Mouse (Mus musculus) spleen, adult 12 weeks (tissue): ENCODE results near the gene Rin2.

Experiments
- DNase-seq: peaks from one replicate; pipeline ENCODE4 v3.0.0; 2022; ENCODE audit warnings: low spot score

The Rin2 gene

GRCm38 (mm10) chr2:145675142-145675755 is at the start of gene Rin2:
Gene Rin2, plus strand, starts transcription at chr2:145675215.
- no peak for DNase-seq

- no peak for DNase-seq
These were observed 43.8 kb upstream of the Rin2 start for GRCm38 (mm10) chr2:145631123-145631798.

- no peak for DNase-seq
These were observed 43.2 kb upstream of the Rin2 start for GRCm38 (mm10) chr2:145631799-145632174.

- DNase-seq: no peak
These were observed 41.2 kb upstream of the Rin2 start for GRCm38 (mm10) chr2:145633811-145634210.

GRCm38 (mm10) chr2:145640255-145640984 is 34.6 kb upstream of the Rin2 start:
- DNase-seq: no peak

GRCm38 (mm10) chr2:145655373-145655960 is 19.5 kb upstream of the Rin2 start:
- no peak for DNase-seq

GRCm38 (mm10) chr2:145656121-145656520 is 18.9 kb upstream of the Rin2 start:
- DNase-seq: no peak

- no peak for DNase-seq
These were observed 18.3 kb upstream of the Rin2 start for GRCm38 (mm10) chr2:145656716-145657115.

- DNase-seq: no peak
These were observed 13.8 kb upstream of the Rin2 start for GRCm38 (mm10) chr2:145661242-145661641.

- DNase-seq: no peak
These were observed 11.1 kb upstream of the Rin2 start for GRCm38 (mm10) chr2:145663899-145664298.

- no peak for DNase-seq
These were observed 10.7 kb upstream of the Rin2 start for GRCm38 (mm10) chr2:145664311-145664710.

- no peak for DNase-seq
These were observed 6.9 kb upstream of the Rin2 start for GRCm38 (mm10) chr2:145668135-145668534.

GRCm38 (mm10) chr2:145670131-145670530 is 4.9 kb upstream of the Rin2 start:
- no peak for DNase-seq

- no peak for DNase-seq
These were observed 396 bp upstream of the Rin2 start for GRCm38 (mm10) chr2:145674496-145675141.

- DNase-seq: no peak
These were observed 935 bp downstream of the Rin2 start for GRCm38 (mm10) chr2:145675756-145676543.

GRCm38 (mm10) chr2:145676544-145676925 is 1.5 kb downstream of the Rin2 start:
- no peak for DNase-seq

- DNase-seq: no peak
These were observed 1.9 kb downstream of the Rin2 start for GRCm38 (mm10) chr2:145676936-145677335.

- DNase-seq: no peak
These were observed 5.1 kb downstream of the Rin2 start for GRCm38 (mm10) chr2:145680141-145680540.

GRCm38 (mm10) chr2:145680762-145681161 is 5.7 kb downstream of the Rin2 start:
- DNase-seq: no peak

- DNase-seq: no peak
These were observed 6.6 kb downstream of the Rin2 start for GRCm38 (mm10) chr2:145681626-145682025.

- no peak for DNase-seq
These were observed 7.9 kb downstream of the Rin2 start for GRCm38 (mm10) chr2:145682924-145683323.

GRCm38 (mm10) chr2:145683536-145683935 is 8.5 kb downstream of the Rin2 start:
- DNase-seq: no peak
